Mouse (Mus musculus) kidney, postnatal 14 days (tissue): ENCODE measurements around the gene Bloc1s2.
"Not testable (repeated sequence)": the region's sequence is repeated elsewhere in the genome, so short reads cannot be mapped to it uniquely, and the experiment has no call there.

Experiments
- DNase-seq: peaks from one replicate; pipeline ENCODE4 v3.0.0; 2022; ENCODE audit warnings: mixed read lengths

Bloc1s2 gene

GRCm38 (mm10) chr19:44127729-44128497 is 18.3 kb downstream of the Bloc1s2 start:
- DNase-seq, result no peak

- no peak for DNase-seq
Measured at GRCm38 (mm10) chr19:44121137-44121536, 25.1 kb downstream of the Bloc1s2 start.

GRCm38 (mm10) chr19:44120686-44121085 is 25.6 kb downstream of the Bloc1s2 start:
- DNase-seq, result not testable (repeated sequence)

- DNase-seq, result no peak
Measured at GRCm38 (mm10) chr19:44117793-44118192, 28.5 kb downstream of the Bloc1s2 start.

- no peak for DNase-seq
Measured at GRCm38 (mm10) chr19:44111706-44112105, 34.5 kb downstream of the Bloc1s2 start.

- DNase-seq, result peak; percentile 78
Measured at GRCm38 (mm10) chr19:44110356-44110755, 35.9 kb downstream of the Bloc1s2 start.

- peak; percentile 20 for DNase-seq
Measured at GRCm38 (mm10) chr19:44108996-44109395, 37.2 kb downstream of the Bloc1s2 start.

GRCm38 (mm10) chr19:44107661-44108521 is 38.4 kb downstream of the Bloc1s2 start:
- no peak for DNase-seq

GRCm38 (mm10) chr19:44106831-44107660 is 39.2 kb downstream of the Bloc1s2 start, which contains the start of gene Chuk:
Chuk (minus strand) TSS chr19:44107480.
- peak; percentile 98 for DNase-seq

GRCm38 (mm10) chr19:44104393-44104792 is 41.9 kb downstream of the Bloc1s2 start:
- no peak for DNase-seq

GRCm38 (mm10) chr19:44103001-44103400 is 43.2 kb downstream of the Bloc1s2 start:
- DNase-seq, result no peak

GRCm38 (mm10) chr19:44100840-44101239 is 45.4 kb downstream of the Bloc1s2 start:
- DNase-seq, result no peak
